Mouse (Mus musculus) kidney, adult 11 months (tissue): ENCODE measurements around the gene Slc30a2.
"Not testable (repeated sequence)": the region's sequence is repeated elsewhere in the genome, so short reads cannot be mapped to it uniquely, and the experiment has no call there.

Experiments used
- DNase-seq: peaks from one replicate; pipeline ENCODE4 v3.0.0; 2022

Gene Slc30a2

DNA sequence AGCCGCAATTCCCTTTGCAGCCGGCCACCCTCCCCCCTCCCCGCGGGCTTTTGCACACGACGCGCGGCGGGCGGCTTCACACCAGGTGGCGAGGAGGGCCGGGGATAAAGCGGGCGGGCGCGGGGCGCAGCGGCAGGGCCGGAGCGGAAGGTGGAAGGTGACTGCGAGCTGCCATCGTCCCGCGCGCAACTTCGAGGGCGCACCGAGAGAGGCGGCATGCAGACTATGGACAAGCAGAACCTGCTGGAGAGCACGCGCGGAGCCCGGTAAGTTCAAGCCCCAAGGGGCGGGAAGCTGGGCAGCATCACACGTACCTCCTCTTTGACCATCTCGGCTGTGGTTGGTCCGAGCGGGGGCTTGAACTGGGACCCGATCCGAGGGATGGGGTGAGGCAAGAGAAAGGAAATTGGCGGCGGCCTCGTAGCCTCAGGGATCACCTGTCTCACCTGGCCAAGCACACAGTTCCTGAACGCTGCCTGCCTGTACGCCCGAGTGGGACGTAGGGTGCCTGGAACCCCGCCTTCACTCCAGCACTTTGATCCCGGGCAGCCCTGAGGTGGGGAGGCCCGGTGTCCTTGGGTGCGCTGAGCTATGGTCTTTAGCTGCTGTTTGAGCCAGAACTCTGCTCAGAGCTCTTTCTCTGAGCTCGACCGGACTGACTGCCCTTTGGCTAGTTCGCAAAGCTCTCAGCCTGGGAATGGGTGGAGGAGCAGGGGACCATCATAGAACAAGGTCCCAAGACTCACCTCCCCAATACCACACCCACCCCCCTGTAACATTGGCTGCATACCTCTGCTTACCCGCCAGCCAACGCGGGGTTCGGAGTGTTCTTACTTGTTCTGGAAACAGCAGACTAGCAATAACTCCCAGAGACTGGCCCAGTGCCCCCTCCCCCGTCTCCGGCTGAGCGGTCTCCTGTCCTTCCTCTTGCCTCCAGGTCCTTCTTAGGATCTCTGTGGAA, at the start of gene Slc30a2:
Gene Slc30a2 (plus strand): TSS at position 111 of the 961 bp plus-strand sequence.
- DNase-seq = peak; percentile 79

DNA sequence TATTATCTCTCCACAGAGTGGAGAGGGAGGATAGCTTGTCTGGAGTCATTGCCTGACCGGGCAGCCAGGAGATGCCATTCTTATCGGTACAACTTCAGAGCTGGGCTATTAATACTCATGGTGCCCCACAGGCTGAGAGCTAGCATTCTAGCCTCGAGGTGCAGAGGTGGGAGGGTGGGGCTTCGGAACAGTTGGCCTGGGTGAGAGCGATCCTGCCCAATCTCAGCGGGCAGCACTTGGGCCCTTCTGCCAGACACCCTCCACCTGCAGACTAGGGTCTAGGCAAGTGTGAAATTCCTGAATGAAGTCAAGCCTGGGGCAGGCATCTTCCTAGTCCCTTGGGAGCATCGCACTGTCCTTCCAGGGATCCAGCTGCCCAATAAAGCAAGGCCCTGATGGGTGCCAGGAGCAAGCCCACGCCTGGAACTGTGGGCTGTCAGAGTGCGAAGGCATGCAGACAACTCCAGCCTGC, 49.3 kb upstream of the Slc30a2 start:
- DNase-seq = no peak

DNA sequence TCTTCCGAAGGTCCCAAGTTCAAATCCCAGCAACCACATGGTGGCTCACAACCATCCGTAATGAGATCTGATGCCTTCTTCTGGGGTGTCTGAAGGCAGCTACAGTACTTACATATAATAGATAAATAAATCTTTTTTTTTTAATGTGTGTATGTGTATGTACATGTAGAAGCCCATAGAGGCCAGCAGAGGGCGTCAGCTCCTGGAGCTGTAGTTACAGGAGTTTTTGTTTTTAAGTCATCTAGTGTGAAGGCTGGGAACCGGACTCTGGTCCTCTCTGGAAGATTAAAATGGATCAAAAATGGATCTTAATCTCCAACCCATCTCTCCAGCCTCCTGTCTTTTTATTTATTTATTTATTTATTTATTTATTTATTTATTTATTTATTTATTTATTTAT, 46.9 kb upstream of the Slc30a2 start:
- DNase-seq = not testable (repeated sequence)

DNA sequence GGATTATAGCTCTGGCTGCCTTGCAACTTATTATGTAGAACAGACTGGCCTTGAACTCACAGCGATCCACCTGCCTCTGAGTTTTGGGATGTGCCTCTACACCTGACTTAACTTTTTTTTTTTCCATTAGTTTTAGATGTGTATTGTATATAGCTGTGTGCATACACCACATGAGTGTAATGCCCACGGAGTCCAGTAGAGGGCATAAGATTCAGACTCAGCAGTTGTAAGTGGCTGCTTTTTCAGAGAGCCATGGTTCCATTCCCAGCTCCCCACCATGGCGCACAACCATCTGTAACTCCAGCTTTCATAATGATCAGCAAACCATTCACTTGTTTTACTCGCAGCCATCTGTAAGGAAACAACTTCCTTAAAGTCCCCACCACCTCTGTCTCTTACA, 46.5 kb upstream of the Slc30a2 start:
- no peak for DNase-seq

DNA sequence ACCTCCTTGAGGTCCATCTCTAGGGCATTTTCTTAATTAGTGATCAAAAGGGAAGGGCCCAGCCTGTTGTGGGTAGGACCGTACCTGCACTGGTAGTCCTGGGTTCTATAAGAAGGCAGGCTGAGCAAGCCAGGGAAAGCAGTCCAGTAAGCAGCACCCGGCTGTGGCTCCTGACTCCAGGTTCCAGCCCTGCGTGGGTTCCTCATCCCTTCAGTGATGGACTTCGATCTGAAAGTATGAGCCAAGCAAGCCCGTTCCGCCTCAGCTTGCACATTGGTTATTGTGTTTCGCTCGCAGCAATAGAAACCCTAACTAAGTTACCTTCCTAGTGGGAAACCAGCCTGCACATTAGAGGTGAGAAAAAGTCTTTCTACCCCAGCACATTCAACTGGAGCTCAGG, 45.6 kb upstream of the Slc30a2 start:
- peak; percentile 29 for DNase-seq

DNA sequence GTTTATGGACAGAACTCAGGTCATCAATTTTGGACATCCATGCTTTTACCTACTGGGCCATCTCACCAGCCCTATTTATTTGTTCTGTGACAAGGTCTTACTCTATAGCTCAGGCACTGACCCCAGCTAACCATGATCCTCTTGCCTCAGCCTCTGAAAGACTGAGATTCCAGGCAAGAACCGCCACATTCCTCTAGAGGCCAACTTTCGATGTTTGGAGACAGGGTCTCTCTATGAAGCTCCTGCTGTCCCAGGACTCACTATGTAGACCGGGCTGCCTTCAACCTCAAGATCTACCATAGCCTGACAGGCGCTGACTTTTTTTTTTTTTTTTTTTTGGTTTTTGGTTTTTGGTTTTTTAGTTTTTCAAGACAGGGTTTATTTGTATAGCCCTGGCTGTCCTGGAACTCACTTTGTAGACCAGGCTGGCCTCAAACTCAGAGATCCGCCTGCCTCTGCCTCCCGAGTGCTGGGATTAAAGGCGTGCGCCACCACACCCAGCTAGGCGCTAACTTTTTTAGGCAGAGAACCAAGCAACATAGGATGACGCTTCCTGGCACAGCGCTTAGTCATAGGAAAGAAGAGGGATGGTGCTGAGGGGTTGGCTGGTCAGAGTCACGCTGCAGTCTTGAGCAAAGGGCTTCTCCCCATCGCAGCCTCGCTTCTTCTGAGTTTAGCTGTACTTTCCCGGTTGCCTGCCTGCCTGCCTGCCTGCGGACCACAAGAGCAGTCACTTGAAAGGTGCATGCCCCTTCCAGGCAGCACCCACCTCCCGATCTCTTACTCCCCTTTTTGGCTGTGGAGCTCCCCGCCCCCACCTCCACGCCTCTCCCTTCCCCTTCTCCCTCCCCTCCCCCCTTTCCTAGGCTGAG, 44.1 kb upstream of the Slc30a2 start:
- DNase-seq = no peak

DNA sequence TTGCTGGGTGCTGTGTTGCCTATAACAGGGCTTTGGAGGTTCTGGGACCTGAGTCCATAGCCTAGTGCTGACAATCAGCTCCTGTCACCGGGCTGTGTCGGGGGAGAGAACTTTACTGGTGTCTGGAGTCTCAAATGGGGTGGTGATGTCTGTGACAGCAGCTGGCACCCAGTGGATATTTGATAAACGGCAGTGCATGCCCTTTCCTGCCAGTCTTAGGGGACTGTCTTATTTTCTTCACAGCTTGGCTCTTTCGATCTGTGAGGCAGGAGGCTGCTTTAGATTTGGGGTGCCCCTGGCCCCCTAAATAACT, 43.5 kb upstream of the Slc30a2 start:
- no peak for DNase-seq

DNA sequence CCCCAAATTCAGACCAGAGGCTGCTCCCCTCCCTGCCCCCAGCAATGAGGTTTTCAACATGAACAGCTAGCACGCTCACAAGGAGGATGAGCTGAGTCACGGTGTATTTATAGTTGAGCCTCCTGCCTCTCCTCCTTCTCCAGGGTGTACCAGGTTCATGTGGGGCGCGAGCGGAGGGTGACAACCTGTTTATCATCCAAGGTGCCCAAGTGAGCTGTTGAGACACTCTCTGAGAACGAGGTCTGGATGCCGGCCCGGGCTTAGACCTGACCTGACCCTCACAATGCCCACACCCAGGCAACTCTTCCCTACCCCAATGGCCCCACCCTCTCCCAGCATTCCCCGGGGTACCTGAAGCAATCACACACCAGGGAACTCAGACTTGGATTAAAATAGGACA, 42.7 kb upstream of the Slc30a2 start:
- no peak for DNase-seq

DNA sequence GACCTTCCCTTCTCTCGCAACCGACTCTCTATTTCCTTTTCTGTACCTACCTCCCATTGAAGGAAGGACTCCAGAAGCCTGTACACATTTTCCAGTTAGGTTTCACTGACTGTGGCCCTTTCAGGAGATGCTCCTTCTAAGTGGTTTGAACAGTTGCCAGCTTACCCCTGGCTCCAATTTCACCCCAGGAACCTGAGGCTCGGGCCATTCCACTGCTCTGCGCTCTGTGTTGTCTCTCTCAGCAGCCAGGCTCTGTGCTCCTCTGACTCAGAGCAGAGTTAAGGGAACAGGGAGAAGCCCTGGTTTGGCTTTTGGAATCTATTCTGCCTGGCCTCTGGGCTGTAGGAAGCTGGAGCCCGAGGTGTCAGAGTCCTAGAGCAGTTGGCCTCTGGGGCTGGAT, 40.9 kb upstream of the Slc30a2 start:
- no peak for DNase-seq

DNA sequence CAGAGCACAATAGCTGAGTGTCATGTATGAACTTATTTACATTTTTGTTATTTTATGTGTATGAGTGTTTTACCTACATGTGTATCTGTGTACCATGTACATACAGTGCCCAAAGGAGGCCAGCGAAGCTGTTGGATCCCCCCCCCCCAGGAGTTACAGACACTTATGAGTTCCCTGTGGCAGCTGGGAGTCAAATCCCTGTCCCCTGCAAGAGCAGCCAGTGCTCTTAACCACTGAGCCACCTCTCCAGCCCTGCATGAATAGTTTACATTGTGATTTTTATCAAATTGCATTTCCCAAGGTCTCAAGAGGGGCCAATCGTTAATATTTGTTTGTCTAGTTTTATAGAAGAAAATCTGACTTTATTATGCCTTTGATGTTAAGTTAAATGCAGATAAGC, 36.0 kb upstream of the Slc30a2 start:
- DNase-seq = no peak

DNA sequence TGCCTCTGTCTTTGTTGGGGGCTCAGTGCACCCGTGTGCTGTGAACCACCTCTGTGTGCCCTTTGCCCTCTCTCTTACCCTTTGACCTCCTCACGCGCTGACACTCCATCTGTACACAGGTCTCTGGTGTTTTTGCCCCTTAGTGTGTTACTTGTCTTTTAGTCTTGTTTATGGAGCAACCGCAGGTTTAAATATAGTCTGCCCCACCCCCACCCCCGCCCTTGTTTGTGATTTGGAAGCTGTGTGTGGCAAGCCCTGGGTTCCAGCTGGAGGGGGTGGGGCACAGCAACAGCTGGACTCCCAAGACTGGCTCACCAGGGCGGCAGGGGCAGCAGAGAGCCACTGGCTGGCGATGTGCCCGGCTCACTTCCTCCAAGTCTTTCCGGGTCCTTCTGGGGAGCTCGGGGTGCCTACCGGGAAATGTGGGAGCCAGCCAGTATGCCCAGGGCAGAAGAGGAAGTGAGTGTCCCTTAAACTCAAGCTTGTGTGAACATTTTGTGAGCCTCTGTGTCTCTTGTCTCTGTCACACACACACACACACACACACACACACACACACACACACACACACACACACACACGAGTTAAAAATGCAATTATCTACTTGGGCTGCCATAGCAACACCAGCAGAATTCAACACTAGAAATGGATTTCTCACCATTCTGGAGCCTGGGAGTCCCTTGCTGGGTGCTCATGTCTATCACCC, 35.5 kb upstream of the Slc30a2 start:
- DNase-seq = peak; percentile 65

DNA sequence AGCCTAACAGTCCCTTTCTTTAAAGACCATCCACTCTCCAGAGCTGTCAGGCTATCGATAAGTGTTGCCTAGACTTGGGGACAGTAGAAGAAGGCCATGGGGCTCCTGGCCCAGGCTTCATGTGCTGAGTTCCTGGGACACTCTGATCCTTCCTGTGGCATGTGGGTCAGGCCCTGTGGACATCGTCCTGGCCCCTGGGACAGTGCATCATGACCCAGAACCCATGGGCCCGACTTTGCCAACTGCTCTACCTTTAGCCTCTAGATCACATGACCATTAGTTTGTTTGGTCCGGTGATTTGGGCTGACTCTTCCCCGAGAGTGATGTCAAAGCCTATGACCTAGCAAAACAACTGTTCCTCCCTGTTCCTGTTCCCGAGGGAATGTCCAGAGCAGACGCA, 32.9 kb upstream of the Slc30a2 start:
- DNase-seq = peak; percentile 60

DNA sequence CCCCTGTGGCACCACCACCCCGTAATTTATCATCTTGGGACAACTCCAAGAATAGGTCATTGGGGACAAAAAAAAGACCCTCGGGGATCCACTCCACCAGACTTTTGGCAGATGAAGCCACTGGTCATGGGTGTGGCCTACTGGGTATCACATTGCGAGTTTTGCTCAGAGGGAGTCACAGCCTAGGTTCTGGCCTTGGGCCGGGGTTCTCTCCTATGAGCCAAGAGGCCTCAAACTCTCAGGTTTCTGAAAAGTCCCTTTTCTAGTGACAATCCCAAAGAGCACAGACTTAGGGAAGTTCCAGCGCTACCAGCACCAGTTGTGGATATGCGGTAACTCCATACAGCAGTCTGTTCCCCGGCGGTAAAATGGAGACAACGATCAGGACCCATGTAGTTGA, 32.3 kb upstream of the Slc30a2 start:
- DNase-seq = no peak

DNA sequence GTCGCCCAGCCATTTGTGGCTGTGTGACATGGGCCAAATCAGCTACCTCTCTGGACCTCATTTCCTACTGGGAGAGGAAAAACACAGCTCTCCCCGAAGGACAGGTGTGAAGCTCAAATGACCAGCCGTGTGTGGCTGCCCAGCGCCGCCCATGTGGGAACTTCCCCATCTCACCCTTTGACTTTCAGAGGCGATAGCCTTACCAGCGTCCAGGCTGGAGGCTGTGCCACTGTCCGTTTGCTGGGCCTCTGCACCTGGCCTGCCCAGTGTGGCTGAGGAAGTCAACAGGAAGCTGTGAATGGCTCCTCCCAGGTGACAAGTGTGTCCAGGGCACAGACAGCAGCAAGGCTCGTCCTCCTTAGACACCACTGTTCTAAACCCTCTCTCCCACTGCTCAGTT, 31.2 kb upstream of the Slc30a2 start:
- no peak for DNase-seq

DNA sequence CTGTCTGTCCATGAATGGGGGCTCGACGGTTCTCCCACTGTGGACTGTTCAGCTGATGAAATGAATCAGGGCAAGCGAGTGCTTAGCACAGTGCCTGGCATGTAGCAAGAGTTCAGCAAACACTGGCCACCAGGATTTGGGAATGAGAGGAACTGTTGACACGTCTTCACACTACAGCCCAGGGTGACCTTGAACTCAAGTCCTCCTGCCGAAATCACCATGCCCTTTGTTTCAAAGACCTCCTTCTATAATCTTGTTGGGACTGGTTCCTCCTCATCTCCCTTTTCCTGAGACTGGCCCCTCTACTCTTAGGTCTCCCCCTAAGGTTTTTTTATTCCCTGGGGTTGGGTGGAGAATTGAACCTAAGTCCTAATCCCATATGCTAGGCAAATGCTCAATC, 30.6 kb upstream of the Slc30a2 start:
- DNase-seq = no peak

DNA sequence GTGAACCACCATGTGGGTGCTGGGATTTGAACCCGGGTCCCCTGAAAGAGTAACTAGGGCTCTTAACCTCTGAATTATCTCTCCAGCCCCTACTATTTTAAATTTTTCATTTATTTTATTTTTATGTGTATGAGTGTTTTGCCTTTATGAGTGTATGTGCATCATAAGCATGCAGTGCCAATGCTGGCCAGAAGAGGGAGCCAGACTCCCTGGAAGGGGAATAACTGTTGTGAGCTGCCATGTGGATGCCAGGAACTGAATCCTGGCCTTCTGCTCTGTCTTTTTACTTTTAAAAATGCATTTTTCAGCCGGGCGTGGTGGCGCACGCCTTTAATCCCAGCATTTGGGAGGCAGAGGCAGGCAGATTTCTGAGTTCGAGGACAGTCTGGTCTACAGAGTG, 30.1 kb upstream of the Slc30a2 start:
- no peak for DNase-seq

DNA sequence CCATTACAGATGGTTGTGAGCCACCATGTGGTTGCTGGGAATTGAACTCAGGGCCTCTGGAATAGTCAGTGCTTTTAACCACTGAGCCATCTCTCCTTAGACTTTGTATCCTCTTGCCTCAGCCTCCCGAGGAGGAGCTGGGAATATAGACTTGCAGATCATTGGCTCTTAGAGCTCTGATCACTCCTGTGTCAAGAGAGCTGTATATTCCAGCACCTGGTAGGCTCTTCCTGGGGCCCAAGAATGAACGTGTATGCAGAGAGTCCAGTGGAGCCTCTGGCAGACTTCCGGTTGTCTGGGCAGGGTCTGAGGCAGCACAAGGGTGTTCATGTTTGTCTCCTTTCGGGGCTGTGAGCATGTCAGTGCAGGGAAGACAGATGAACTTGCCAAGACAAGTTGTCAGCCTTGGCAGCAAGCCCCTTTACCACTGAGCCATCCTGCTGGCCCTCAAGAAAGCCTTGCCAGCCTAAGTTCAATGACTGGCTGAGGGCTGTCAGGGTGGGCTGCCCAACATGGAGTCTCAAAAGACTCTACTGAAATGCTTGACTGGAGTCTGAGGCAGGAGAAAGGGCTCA, 28.8 kb upstream of the Slc30a2 start:
- DNase-seq = no peak

DNA sequence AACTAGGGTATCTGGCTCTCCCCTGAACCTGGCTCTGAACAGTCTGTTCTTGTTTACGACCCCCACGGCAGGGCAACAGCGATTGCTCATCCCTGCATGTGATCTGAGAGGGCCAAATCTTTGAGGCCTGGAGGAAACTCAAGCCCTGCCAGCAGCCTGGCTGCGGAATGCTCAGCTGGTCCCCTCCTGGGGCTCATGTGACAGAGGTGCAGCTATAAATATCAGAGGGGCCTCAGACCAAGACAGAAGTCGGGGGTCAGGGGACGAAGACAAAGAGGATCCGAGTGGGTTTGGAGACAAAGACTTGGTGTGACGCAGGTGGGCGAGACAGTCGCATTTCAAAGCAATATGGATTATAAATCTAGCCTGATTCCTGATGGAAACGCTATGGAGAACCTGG, 28.1 kb upstream of the Slc30a2 start, which contains the start of gene Trim63:
Gene Trim63 (plus strand): TSS at position 245 of the 400 bp plus-strand sequence.
- DNase-seq = no peak

DNA sequence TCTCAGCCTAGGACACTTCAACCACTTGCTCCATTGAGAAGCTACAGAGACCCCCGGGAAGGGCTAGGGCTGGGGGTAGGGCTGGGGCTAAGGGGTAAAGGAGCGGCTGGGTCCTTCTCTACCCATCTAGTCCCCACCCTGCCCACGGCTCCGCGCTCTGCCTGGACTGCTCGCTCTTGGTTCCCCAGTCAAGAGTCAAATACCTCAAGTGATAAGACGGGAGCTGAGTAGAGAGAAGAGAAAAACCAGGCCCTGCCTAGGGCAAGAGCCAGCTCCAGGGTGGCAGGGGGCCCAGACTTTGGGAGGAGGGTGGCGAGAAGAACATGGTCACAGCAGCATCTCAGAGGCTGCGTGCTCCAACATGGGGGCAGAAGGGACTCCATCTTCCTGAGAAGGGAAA, 27.5 kb upstream of the Slc30a2 start:
- no peak for DNase-seq

DNA sequence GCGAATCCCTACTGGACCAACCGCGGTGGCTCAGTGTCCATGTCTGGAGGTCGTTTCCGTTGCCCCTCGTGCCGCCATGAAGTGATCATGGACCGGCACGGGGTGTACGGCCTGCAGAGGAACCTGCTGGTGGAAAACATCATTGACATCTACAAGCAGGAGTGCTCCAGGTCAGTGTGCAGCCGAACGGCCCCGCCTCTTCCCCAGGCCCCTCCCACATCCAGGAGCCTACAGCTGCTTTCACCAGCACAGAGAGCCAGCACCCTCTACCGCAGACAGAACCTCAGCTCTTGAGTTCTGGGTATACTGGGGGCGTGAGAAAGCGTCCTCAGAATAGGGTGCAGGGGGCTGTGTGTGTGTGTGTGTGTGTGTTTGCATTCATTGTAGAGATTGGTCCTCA, 26.6 kb upstream of the Slc30a2 start:
- DNase-seq = peak; percentile 32

DNA sequence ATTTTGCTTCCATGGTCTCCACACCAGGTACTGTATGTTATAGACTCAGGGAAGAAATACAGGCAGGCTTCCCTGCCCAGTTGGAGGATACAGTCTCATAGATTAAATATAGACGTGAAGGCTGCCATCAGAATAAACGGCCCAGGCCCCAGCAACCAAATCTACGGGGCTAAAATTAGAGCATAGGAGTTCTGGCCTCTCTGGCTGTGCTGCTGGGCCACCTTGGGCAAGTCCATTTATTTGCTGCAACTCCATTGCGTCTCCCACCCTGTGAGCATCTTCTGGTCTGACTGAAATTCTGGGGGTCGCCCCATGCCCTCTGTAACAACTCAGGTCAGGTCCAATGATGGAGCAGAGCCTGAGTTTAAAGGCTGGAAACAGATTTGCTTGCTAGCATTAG, 23.9 kb upstream of the Slc30a2 start:
- no peak for DNase-seq

DNA sequence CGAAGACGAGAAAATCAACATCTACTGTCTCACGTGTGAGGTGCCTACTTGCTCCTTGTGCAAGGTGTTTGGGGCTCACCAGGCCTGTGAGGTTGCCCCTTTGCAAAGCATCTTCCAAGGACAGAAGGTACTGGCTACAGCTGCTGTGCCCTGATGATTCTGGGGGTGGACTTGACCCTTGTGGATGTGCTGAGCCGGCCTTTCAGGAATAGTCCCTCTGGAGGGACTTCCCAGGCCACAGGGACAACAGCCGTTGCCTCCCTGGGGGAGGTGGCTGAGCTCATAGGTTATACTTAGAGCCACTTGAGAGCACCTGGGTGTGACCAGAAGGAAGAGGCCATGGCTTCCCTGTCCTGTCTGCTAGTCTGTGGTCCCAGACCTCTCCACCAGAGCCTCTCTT, 23.3 kb upstream of the Slc30a2 start:
- no peak for DNase-seq

DNA sequence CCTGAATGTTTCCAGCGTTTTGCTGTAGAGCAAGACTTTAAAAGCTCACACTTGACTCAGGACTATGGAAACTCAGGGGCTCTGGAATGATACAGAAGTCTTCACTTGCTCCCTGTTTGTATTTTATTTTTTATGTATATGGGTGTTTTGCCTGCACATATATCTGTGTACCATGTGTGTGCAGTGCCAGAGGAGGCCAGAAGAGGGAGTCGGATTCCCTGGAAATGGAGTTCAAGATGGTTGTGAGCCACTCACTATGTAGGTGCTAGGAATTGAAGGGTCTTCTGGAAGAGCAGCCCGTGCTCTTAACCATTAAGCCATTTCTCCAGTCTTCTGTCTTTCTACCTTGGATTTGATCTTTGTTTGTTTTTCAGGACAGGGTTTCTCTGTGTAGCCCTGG, 21.5 kb upstream of the Slc30a2 start:
- DNase-seq = no peak
